Mouse (Mus musculus) layer of hippocampus, postnatal 36 days (tissue): ENCODE results near the gene Hes7. TPM values are rescaled to one million over a fixed set of nuclear protein-coding genes. Genes with fewer than 3 reads are reported as not detected.
A peak's percentile ranks its signal among the peaks of the same experiment; 100 is the strongest.

ENCODE experiments used
- DNase-seq, 2 experiments: peaks; one replicate each; pipeline ENCODE4 v3.0.0; 2022
- total RNA-seq, 2 experiments: library from RNA; stranded (reverse); gene quantifications; 2 replicates each; pipeline ENCODE4 v1.2.3; 2021

The Hes7 gene
- total RNA-seq, 2 experiments from 2014 or later = 0.68 to 1.1 TPM

DNA sequence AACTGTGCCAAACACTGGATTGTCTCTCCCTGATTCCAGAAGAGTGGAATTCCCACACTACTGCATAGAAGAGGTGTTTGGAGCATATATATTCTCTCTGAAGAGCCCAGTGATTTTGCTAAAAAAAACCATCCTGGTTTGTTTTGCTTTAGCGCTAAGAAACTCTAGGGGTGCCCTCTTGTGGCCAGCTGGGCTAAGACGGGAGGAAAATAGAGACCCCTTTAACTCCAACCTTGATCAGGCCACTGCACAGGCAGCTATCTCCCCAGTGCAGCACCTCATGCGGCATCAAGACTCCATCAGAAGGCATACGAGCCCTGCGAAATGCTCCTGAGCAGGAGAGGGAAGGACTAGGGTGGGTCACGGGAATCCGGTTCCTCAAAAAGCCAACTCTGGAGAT is 30.2 kb downstream of the Hes7 start:
- DNase-seq = peak; percentile 54 to 67

DNA sequence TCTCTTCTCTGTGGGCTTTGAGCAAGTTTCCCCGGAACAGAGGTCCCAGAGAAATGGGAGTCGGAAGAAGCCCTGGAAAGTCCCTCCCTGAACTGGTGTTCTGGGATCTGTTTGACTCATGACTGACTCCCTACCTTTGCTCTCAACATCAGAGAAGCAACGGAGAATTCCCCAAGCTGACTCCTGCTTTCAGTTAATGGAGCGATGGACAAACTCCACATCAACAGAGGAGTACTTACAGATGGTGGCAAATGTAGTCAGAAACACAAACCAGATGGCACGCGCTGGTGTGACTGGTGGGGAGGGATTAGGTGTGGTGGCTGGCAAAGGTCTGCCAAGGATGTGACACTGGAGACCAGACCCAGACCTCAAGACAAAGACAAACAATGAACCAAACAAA is 30.8 kb downstream of the Hes7 start:
- no peak for DNase-seq

DNA sequence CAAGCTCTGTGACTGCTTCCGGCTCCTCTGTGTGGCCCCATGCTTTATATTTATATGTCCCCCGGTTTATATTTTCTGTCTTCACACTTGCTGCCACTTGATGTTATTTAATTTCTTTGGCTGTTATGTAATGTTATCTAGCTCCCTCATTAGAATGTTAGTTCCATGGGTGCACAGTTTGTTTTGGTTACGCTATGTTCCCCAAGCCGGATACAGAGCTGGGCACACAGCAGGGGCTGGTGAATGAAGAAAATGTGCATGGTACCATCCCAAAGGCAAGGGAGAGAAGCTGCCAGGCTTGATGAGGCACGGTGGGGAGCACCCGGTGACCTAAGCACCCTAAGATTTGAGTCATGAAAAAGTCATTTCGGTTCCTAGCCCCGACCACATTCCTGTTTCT is 33.6 kb downstream of the Hes7 start:
- peak; percentile 43 to 51 for DNase-seq

DNA sequence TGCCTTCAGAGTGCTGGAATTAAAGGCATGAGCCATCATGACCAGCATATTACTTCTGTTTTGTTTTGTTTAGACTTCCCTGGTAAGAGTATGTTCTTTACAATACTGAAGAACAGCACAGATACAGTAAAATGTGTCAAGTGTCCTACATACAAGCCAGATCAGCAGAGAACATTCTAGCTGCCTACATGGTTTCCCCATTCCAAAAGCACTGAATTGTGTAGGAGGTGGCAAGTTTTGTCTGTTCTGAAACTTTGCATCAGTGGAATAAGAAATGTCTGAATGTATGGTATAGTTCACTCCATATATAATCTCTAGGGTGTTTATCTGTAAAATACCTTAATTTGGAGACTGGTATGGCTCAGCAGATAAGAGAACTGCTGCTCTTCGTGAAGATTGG is 35.1 kb downstream of the Hes7 start:
- DNase-seq = no peak

DNA sequence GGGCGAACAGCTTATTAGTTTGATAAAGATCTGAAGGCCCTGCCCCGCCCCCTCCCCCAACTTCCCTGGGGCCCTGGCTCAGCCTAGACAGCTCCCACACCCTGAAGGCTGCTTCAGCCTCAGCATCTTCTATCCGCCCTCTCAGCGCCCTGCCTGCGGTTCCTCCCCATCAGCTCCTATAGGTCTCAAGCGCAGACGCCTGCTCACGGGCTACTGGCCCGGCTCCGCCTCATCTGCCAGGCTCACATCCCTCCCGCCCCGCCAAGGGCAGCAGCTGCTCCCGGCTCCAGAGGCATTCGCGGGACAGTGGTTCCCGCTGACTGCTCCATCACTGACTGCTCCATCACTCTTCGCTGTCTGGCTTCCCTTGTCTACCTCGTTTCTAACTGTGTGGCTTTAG is 36.6 kb downstream of the Hes7 start, which contains the start of gene Alox12b:
Gene Alox12b, plus strand, starts transcription at position 190 of the 400 bp plus-strand sequence.
- no peak for DNase-seq

DNA sequence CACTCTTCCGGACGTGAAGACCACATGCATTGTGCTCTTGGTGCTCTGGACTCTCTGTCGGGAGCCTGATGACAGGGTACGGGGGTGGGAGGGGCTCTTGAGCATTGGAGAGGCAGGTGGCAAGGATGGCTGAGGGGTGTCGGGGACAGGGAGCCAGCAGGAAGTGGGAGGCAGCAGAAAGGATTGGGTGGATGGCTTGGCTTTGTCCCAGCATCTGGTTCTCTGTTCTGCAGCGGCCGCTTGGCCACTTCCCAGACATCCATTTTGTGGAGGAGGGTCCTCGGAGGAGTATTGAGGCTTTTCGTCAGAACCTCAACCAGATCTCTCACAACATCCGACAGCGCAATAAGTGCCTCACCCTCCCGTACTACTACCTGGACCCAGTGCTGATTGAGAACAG is 49.1 kb downstream of the Hes7 start:
- DNase-seq = peak in 1 of 2 experiments; percentile 29

DNA sequence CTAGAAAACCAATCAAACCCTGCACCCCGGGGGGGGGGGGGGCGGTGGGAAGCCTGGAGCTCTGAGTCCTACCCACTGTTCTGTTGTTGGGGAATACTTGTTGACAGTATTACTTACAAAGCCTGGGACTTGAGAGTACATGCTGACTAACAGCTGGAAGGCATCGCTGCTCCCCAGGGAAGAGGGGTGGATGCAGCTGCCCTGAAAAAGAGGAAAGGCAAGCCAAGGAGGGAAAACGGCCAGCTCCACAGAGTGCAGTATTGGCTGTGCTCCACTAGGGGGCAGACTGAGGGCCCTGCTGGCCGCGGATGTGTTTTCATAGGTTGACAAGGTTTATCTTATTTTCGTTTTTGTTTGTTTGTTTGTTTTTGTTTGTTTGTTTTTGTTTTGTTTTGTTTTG is 51.4 kb downstream of the Hes7 start:
- peak; percentile 50 to 55 for DNase-seq

DNA sequence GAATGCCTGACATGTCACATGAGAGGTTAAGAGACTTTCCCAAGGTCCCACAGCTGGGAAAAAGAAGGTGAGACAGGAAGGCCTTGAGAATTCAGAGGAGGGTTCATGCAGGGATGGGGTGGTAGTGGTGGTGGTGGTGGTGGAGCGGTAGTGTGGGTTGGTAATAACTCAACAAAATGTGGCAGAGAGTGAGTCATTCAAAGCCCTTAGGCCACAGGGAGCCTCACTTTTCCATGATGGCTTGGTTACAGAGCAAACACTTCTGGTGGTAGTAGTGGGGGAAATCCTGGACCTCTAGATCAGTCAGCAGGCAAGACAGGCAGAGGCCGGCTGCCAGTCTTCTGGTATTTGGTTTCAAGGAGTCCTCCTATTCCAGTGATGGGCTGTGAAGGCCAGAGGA is 52.4 kb downstream of the Hes7 start:
- no peak for DNase-seq

Other genes with a start within 250 kb of the Hes7 start
- 10 to 100 TPM; 90.5 to 93.2 TPM for gene Ndel1, start 248.5 kb upstream of the Hes7 start, total RNA-seq
- not detected for gene Rnf222, start 231.9 kb upstream of the Hes7 start, total RNA-seq
- 100 to 1,000 TPM; 738 to 741 TPM for gene Rpl26, start 218.8 kb upstream of the Hes7 start, total RNA-seq
- not detected for gene Odf4, start 193.3 kb upstream of the Hes7 start, total RNA-seq
- gene Arhgef15, start 162.9 kb upstream of the Hes7 start, total RNA-seq = 10 to 100 TPM in 1 of 2 experiments, 1 to 10 TPM in 1; 7.4 to 10.5 TPM
- 1 to 10 TPM; 5.3 to 5.6 TPM for gene Slc25a35, start 152.3 kb upstream of the Hes7 start, total RNA-seq
- 10 to 100 TPM; 17.6 to 19.7 TPM for gene Rangrf, start 145.2 kb upstream of the Hes7 start, total RNA-seq
- 10 to 100 TPM; 22.8 to 28.9 TPM for gene Pfas, start 111.9 kb upstream of the Hes7 start, total RNA-seq
- gene Ctc1, start 104.5 kb upstream of the Hes7 start, total RNA-seq = 10 to 100 TPM; 31.8 to 32.3 TPM
- gene Aurkb, start 74.8 kb upstream of the Hes7 start, total RNA-seq = 1 to 10 TPM; 1.0 to 1.1 TPM
- 10 to 100 TPM; 27.8 to 30.4 TPM for gene Borcs6, start 60.7 kb upstream of the Hes7 start, total RNA-seq
- gene Tmem107, start 49.6 kb upstream of the Hes7 start, total RNA-seq = 10 to 100 TPM; 20.8 to 24.0 TPM
- 100 to 1,000 TPM; 962 to 984 TPM for gene Vamp2, start 31.9 kb upstream of the Hes7 start, total RNA-seq
- 10 to 100 TPM; 78.2 to 92.8 TPM for gene Per1, start 25.2 kb upstream of the Hes7 start, total RNA-seq
- gene 9130213A22Rik, start 2.2 kb downstream of the Hes7 start, total RNA-seq = 1 to 10 TPM in 1 of 2 experiments, under 1 TPM in 1; 0.96 to 1.2 TPM
- gene Aloxe3, start 5.5 kb downstream of the Hes7 start, total RNA-seq = 1 to 10 TPM; 6.6 to 6.9 TPM
- 1 to 10 TPM; 5.8 to 7.4 TPM for gene Alox12b, start 36.6 kb downstream of the Hes7 start, total RNA-seq
- 1 to 10 TPM; 5.8 to 7.2 TPM for gene Alox8, start 77.4 kb downstream of the Hes7 start, total RNA-seq
- 1 to 10 TPM; 1.9 TPM for gene Gucy2e, start 116.6 kb downstream of the Hes7 start, total RNA-seq
- 10 to 100 TPM; 15.1 to 15.2 TPM for gene Cntrob, start 203.4 kb downstream of the Hes7 start, total RNA-seq
- gene Trappc1, start 203.6 kb downstream of the Hes7 start, total RNA-seq = 10 to 100 TPM; 66.5 to 66.6 TPM
- gene Kcnab3, start 205.9 kb downstream of the Hes7 start, total RNA-seq = 10 to 100 TPM; 21.4 to 21.8 TPM
- gene Rnf227, start 220.1 kb downstream of the Hes7 start, total RNA-seq = 100 to 1,000 TPM; 111 to 119 TPM
- gene Chd3, start 249.0 kb downstream of the Hes7 start, total RNA-seq = 100 to 1,000 TPM; 537 to 553 TPM